Mouse (Mus musculus) thymus, postnatal 4 days (tissue): ENCODE measurements around the gene Gtf3c5.

Source experiments
- DNase-seq: peaks from one replicate; pipeline ENCODE4 v3.0.0; 2021

The Gtf3c5 gene

DNA sequence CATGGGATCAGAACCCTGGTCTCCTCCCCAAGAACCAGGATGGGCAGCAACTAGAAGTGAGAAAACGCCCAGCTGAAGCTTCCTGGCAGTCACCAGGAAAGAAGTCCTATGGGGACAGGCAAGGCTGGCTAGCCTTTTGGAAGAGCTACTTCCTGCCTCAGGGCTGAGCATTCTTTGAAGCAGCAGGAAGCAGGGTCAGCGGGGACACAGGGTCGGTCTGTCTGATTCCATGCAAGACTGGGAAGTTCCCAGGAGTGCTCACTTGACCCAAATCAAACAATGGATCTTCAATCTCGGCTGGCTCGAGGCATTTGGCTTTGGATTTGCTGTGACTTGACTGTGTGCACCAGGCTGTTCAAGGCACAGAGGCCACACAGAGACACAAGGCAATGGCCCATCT is 17.0 kb downstream of the Gtf3c5 start:
- no peak for DNase-seq

DNA sequence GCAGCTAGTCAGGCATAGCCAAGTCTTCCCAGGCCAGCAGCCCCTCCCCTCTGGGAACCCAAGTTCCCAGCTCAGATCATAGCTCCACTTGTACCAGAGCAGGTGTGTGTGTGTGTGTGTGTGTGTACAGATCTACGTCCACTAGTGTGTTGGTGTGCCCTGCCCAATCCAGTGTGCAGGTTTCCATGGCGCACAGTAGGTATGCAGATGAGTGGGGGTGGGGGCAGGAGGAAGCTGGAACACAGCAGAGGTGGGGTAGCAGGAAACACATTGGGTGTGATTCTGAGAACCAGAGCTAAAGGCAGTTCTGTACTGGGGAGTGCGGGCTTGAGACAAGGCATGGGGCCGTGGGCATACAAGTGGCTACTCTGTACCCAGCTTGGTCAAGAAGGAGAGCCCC is 19.2 kb downstream of the Gtf3c5 start:
- no peak for DNase-seq

DNA sequence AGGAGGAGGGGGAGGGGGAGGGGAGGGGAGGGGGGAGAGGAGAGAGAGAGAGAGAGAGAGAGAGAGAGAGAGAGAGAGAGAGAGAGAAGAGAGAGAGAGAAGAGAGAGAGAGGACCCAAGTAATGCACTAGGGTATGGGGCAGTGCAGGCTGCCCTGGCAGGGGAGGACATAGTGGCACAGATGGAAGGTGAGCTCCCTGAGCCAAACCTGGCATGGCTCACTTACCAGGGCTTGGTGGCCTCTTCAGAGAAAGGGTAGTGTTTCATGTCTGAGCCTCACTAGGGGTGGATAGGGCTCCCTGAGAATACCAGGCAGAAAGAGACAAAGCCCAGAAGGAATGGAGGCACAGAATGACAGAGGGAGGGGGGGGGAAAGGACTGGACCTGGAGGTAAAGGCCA is 19.7 kb downstream of the Gtf3c5 start:
- DNase-seq: no peak

DNA sequence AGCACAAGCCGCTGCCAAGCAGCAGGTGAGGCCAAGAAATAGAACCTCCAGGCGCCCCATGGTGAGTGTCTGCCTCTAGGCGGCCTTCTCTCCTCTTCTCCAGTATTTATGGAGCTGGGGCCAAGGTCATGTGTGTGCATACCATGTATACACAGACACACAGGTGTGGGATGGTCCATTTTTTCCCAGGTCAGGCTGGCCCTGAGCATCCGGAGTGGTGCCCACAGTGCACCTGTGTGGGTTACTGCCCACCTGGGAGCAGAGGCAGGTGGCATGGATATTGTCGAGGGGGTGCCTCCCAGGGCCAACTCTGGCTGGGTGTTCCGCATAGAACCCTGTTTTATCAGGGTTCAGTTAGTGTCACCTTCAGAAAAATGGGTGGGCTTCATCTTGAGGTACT is 20.2 kb downstream of the Gtf3c5 start, which contains the start of gene Cel:
Gene Cel (minus strand): TSS at position 101 of the 400 bp plus-strand sequence.
- no peak for DNase-seq

DNA sequence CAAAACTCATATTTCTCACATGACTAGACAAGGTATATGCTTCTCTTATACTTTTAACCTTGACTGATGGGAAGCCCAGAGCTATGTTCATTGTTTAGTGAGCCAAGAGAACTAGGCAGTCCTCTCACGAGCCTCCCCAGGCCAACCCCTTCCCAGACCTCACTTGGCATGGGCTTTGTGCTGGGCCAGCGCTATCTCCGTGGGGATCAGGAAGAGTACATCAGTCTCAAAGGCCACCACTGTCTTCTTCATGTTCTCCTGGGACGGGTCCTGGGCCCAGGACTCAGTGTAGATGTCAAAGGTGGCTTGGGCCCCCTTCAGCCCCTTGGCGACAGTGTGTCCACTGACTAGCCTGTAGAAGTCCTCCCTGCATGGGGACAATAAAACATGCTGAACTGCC is 26.1 kb downstream of the Gtf3c5 start:
- no peak for DNase-seq

DNA sequence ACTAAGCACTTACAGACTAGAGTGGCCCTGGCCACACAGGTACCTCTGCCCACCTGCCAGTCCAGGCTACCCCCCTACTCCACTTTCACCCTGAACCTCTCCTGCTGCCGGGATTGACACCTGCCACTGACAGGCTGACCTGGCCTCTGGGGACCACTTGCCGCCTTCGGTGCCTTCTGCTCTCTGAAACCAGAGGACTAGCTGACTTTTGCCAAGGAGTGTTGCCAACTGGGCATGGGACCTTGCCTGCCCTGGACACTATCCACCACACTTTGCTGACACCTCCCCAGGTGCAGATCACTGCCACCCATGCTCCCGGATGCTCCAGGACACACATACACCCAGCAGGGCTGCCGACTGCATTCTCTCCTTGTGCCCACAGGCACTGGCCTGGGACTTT is 31.2 kb downstream of the Gtf3c5 start:
- DNase-seq: no peak

DNA sequence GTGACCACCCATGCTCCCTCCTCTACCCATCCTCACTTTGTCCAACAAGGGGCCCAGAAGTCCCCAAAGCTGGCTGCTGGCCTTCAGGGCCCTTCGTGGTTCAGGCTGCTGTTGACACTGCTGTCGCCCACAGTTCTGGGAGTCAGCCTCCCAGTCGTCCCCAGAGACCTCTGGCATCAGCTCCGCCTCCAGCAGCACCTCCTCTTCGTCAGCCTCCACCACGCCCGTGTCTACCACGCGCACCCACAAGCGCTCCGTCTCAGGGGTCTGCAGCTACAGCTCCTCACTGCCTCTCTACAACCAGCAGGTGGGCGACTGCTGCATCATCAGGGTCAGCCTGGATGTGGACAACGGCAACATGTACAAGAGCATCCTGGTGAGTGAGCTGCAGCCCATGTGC is 34.4 kb downstream of the Gtf3c5 start:
- DNase-seq: no peak

DNA sequence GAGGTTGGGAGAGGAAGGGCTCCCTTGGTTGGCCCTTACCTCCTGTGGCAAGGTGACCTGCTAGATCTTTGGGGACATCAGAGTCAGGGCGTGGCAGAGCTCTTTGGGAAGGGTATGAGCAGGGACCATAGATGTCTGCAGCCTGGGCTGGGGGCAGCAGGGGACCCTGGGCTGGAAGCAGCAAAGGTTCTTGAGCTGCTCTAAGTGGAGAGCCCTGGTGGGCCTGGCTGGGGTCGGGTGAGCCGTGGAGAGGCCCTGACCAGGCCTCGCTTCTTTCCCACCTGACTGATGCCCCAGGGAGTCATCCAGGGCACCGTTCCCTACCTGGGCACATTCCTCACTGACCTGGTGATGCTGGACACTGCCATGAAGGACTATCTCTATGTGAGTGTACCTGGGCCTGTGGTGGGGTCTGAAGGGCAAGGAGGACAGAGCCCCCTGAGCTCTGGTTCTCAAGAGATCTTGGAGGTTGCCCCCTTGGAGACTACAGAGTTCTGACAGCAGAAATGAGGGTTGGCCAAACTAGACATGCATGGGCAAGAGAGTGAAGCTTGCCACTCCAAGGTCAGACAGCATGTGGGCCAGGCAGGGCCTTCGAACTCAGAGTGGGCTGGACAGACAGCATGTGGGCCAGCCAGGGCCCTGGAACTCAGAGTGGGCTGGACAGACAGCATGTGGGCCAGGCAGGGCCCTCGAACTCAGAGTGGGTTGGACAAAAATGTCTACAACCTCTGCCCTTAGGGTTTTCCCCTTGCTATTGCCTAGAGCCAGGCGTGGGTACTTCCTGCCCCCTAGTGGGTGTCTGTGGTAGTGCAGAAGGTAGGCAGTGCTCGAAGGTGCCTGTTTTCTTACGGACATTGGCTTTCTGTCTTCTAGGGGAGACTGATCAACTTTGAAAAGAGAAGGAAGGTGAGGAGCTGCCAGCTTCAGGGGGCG is 36.0 kb downstream of the Gtf3c5 start:
- peak; percentile 91 for DNase-seq

DNA sequence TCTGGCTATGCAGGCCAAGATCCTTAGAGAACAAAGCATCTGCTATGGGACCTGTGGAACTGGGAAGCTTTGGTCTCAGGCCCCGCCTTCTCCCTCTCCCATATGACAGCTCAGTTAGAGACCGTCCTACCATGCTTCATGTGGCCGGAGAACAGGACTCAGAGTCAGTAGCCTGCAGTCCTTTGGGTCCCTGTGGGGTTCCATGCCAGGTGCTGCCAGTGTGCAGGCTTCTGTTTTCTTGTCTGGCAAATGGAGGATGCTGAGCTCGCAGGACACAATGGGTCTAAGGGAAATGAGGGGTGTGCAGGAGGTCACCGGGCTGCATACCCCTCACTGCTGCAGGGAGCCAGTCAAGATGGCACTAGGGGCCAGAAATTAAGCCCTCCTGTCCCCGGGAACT is 37.0 kb downstream of the Gtf3c5 start:
- DNase-seq: no peak

DNA sequence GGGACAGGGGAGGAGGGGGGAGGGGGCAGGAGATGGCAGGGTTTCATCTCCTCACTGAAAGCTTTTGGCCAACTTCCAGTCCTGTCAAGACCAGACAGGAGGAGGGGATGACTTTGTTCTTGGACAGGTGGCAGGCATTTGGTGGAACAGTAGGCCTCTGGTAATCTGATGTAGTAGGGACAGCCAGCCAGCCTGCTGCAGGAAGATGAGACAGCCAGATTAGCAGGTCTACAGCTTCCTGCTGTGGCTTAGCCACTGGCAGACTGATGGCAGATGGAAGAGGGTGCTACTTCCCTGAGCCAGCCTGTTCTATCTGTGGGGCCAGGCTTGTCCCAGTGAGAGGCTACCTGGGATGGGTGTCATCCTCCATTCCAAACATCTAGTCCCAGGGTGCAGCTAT is 37.6 kb downstream of the Gtf3c5 start:
- no peak for DNase-seq

DNA sequence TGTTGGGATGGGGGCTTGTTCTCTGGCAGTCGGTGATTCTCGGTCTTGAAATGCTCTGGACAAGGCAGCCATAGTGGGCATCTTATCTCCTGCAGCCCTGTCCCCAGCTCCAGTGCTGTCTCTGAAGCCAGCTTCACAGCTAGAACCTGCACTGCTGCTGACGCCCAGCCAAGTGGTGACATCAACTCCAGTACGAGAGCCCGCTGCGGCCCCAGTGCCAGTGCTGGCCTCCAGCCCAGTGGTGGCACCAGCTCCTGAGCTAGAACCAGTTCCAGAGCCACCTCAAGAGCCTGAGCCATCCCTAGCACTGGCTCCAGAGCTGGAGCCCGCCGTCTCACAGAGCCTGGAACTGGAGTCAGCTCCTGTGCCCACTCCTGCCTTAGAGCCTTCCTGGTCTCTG is 39.7 kb downstream of the Gtf3c5 start:
- no peak for DNase-seq

DNA sequence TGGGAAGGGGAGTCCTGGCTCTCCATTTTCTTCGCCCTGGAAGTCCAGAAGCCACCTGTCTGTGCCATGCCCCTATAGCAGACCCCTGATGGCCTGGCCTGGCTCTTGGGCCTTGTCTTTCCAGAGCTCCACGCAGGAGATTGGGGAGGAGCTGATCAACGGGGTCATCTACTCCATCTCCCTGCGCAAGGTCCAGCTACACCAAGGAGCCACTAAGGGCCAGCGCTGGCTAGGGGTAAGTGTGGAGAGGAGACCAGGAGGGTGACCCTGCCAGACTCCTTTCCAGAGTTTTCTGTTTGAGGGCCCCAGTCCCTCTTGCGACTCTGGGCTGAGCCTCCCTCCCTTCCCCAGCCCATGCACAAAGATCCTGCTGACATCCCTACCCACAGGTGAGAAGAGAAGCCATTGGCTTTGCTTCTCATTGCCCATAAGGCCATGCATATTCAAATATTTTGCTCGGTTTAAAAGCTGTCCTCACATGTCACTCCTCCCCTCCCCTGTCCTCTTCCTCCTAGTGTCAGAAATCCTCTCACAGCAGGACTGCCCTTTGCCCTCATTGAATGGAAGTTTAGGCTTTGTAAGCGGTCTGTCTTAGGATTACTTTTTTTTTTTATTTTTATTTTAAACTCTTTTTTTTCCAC is 42.8 kb downstream of the Gtf3c5 start:
- no peak for DNase-seq

DNA sequence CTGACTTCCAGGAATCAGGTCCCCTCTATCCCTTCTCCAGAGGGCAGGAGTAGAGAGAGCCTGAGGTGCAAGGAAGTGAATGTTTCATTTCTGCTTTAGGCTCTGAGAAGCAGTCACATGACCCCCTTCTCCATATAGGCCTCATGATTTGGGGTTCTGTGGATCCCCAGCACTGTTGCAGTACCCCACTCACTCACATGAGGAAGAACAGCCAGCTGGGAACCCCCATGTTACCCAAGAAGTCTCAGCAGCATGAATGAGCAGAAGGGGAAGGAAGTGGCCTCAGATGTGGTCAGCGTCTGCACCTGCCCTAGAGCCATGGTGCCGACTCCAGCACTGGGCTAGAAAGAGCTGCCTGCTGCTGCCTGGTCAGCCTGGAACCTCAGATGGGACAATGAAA is 43.6 kb downstream of the Gtf3c5 start:
- DNase-seq: peak; percentile 56

DNA sequence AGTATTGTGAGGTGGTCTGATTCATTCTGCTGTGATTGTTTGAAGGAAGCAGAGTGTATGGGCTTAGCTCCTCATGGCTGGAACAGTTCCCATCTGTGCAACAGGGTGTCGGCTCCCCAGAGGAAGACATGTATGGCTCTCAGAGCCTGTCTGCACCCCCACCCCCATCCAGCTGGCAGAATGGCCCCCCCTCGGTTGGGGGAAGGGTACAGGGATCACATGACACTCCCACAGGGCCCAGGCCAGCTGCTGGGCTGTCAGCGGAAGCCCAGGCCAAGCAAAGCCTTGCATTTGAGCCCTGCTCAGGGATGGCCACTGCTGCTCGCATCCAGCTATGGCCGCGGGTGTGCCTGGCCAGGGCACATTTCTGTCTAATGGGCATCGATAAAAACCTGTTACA is 44.3 kb downstream of the Gtf3c5 start:
- DNase-seq: peak; percentile 42

DNA sequence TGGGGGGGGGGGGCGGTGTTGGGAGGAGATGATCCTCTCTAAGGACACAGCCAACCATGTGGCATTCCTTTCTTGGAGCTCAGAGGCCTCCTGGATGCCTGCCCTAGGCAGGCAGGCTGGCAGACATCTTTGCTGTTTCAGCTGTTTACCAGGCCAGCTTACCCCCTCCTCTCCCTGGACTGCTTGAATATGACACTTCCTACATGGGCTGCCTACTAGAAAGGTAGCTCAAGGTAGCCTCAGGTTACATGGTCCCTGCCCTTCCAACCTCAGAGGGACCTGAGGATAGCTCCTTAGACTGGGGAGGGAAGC is 44.8 kb downstream of the Gtf3c5 start:
- no peak for DNase-seq

DNA sequence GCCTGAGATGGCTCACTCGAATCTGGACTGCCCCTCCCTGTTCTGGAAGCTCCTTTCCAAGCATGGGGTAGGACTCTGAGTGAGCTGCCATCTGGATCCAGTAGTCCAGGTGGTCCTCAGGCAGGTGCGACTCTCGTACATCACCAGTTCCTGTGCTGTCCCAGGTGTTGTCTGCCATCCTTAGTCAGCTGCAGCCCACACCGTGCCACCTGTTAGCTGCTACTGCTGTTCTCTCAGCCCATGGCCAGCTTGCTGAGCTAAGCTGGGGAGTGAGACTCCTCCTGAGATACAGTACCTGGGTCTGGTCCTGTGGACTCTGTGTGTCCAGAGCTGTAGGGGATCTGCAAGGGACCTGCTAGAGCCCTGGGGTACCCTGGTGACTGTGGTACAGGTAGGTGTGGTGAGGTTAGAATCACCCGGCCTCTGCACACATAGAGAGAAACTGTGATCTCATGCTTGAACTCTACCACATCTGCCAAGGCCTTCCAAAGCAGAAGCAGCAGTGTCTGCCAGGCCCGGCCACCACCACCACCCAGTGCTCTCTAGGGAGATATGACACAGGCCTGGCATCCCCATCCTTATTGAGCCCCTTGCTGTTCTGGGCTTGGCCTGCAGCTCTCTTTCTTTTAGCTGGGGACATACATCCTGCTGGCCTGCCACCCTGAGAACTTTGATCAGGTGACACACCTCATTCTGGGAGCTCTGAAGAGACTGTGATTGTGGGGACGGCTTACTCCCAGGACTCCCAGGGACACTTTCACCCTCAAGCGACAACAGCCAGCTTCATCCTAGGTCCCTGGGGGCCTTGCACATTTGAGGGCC is 45.3 kb downstream of the Gtf3c5 start:
- DNase-seq: no peak

DNA sequence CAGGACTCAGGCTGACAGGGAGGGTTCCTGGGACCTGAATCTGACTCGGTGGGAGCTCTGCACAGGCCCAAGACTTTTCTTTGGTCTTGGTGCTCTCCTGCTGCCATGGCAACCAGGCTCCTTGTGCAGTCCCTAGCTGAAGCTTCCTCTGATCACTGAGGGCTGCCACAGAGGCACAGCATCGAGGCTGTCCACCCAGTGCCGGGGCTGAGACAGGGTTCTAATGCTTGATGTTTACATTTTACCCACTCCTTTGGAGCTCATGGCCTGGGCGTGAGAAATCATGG is 46.0 kb downstream of the Gtf3c5 start:
- DNase-seq: no peak

DNA sequence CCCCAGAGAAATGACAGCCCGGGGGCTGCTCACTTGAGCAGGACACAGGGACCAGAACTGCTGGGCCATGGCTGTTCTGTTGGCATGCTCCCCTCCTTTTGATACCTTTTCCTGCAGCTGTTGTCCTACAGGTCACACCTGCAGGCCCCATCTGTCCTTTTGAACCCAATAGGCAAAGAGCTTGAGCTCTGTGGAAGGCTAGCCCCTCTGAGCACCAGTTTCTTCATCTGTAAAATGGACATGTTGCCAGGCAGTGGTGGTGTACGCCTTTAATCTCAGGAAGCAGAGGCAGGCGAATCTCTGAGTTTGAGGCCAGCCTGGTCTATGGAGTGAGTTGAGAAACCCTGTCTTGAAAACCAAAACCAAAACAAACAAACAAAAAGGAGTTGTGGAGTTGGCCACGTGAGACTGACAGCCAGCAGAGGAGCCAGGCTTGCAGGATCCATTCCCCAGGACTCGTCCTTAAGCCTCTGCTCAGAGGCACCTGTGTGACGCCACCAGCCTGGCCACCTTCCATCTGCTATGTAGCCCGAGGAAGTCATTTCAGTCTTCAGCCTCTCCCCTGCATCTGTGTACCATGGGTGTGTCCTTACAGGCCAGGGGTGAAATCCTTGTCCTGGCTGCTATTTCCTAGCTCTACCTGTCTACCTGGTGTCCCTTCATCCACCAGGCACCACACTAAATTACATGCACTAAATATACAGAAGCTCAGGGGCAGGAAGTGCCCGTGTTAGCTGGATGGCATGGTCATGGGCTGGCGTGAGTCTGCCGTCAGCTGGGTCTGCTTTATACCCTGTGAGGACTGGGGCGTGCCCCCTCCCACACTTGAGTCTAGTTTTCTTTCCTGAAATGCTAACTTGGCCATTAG is 46.6 kb downstream of the Gtf3c5 start:
- no peak for DNase-seq

DNA sequence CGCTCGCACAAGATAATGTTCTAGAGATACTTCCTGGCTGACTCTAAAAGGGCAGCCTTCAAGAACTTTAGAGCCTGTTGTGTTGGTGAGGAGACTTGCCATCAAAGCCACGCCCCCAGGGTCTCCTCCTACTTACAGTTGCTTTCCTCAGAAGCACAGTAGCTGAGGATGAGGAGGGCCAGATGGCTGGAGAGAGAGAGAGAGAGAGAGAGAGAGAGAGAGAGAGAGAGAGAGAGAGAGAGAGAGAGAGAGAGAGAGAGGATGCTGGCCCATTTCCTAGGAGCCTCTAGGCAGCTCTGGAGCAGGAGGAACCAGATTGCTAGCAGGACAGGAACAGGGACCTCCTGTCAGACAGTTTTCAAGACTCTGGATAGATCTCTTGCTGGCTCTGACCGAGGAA is 47.4 kb downstream of the Gtf3c5 start:
- no peak for DNase-seq

DNA sequence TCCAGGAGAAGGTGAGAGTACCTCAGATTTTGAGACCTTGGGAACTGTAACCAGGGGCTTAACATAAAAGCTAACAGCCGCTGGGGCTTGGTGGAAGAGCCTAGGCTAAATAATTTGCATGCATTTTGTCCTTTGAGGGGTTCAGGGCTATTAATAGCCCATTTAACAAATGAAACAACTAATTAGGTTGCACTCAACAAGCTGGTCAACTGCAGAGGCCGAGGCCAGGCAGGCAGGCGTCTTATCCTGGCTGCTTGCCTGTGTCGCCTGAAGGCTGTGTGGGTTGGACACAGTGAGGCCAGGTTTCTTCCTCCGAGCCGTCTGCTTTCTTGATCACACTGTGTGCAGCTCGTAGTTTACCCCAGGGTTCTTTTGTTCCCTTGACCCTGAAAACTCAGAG is 47.9 kb downstream of the Gtf3c5 start:
- no peak for DNase-seq

DNA sequence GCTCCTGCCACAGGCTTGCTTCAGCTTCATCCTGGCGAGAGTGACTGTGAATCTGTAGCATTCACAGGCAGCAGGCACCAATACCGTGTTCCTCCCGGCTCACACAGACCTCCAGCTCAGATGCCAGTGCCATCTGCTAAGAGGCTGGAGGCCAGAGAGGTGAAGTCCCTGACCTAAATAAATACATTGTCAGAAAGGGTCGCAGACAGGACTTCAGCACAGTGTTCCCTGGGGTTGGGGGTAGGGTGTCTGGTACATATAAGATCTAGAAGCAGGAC is 48.3 kb downstream of the Gtf3c5 start:
- no peak for DNase-seq

DNA sequence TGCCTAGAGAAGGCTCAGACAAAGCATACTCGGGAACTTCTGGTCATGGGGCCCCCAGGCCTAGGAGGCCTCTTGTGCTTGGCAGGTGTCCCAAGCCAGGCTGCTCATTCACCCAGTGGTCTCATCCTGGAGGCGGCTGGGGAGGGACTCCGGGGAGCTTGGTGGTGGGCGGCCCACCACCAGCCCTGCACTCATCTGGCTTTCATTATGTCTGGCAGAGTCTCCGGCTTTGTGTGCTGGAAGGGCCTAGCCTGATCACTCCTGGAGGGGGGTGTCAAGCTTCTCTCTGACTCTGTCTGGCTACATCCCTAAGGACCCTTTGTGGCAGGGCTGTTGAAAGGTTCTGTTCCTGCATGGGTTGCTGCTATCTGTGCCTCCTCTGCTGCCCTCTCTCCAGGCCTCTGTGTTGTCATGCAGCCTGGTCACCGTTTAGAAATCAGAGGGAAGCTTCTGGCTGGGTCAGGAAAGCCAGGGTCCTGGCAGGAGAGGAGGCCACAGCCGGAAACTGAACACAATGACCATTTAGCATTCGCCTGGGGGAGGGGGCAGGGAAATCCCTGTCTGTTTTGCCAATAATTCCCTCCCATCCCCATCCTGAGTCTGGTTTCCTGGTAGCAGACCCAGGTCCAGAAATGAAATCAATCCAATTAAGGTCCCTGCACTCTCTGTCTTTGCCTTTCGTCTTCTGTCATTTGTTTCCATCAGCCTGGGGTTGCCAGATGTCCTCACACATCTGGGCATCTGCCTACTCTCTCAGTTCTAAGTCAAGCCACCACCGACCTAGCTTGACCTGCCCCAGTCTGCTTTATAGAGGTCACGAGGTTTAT is 48.9 kb downstream of the Gtf3c5 start:
- no peak for DNase-seq
